Mouse (Mus musculus) lung, embryonic 16.5 days (tissue): ENCODE data around the gene Tubb4a. TPM values are rescaled to one million over a fixed set of nuclear protein-coding genes. Genes with fewer than 3 reads are reported as not detected.

Experiments
- ATAC-seq: fragments of 200-750 bp; cut with Nextera tagmentation; 2 replicates; pipeline ENCODE4 v1.8.0; 2017; ENCODE audit warnings: low read depth, mild to moderate bottlenecking, moderate library complexity
- H3K27ac ChIP-seq: fragments of 300-500 bp; sonication (generic); 2 replicates; pipeline ENCODE4 v1.5.1; 2014; ENCODE audit warnings: mild to moderate bottlenecking, control low read depth, low read length
- H3K27me3 ChIP-seq: fragments of 300-500 bp; sonication (generic); 2 replicates; pipeline ENCODE4 v1.6.1; 2014; ENCODE audit warnings: low read depth, low read length, mixed read lengths; ENCODE audit not compliant: control insufficient read depth, insufficient read depth
- H3K36me3 ChIP-seq: fragments of 300-500 bp; sonication (generic); 2 replicates; pipeline ENCODE4 v1.6.1; 2014; ENCODE audit warnings: low read length; ENCODE audit not compliant: control insufficient read depth, insufficient read depth
- H3K4me1 ChIP-seq: fragments of 300-500 bp; sonication (generic); replicated peaks from 2 replicates; pipeline ENCODE4 v1.6.1; 2014; ENCODE audit warnings: low read length, mixed read lengths; ENCODE audit not compliant: control insufficient read depth, insufficient read depth
- H3K4me2 ChIP-seq: fragments of 300-500 bp; sonication (generic); 2 replicates; pipeline ENCODE4 v1.6.1; 2014; ENCODE audit warnings: low read depth, low read length, control low read depth
- H3K4me3 ChIP-seq: fragments of 300-500 bp; sonication (generic); 2 replicates; pipeline ENCODE4 v1.5.1; 2014; ENCODE audit warnings: mild to moderate bottlenecking, low read length, control low read depth
- H3K9ac ChIP-seq: fragments of 300-500 bp; sonication (generic); 2 replicates; pipeline ENCODE4 v1.6.1; 2014; ENCODE audit warnings: low read length, control low read depth
- H3K9me3 ChIP-seq: fragments of 300-500 bp; sonication (generic); 2 replicates; pipeline ENCODE4 v1.6.1; 2016; ENCODE audit warnings: low read length; ENCODE audit not compliant: control insufficient read depth
- WGBS: fragments of 180-500 bp; shearing (Covaris S2); extraction: QIAGEN DNeasy Blood & Tissue Kit; methylation state at CpG from one replicate; pipeline ENCODE4 v1.1.7; 2014; 5-methylcytosine and 5-hydroxymethylcytosine counted together
- polyA plus RNA-seq: library from polyadenylated mRNA; unstranded; fragments of >200 nt; fragmentation: Nextera tagmentation; extraction: Ambion mirVana; gene quantifications from 2 replicates; pipeline ENCODE4 v1.2.1, GENCODE M21; 2015

Tubb4a gene
- polyA plus RNA-seq, 1 experiment from 2014 or later: 15.0 TPM

GRCm38 (mm10) chr17:57121856-57122255 is 34.3 kb upstream of the Tubb4a start:
- no peak for ATAC-seq
- Histone ChIP-seq H3K27ac (no peak overlapping the region), H3K9me3 (no peaks in the 10 kb centered on the region), H3K9ac (no peak overlapping the region), H3K4me1 (peaks cover 7% of the 10 kb centered on the region; the same call in 1 of the 2 replicates), H3K4me3 (no peak overlapping the region), H3K4me2 (no peak overlapping the region), H3K27me3 (no peaks in the 10 kb centered on the region), H3K36me3 (no peaks in the 10 kb centered on the region)
- WGBS: 66% methylated on average over 2 of the region's 2 CpGs

- H3K4me3 ChIP-seq: peak overlapping the region; percentile 13
- 2% methylated on average over 11 of the region's 11 CpGs for WGBS
- peak; percentile 98 for ATAC-seq
- H3K36me3 ChIP-seq: no peaks in the 10 kb centered on the region
- H3K9ac ChIP-seq: no peak overlapping the region
- H3K4me2 ChIP-seq: peak overlapping the region; percentile 34
- H3K27ac ChIP-seq: no peak overlapping the region
- H3K9me3 ChIP-seq: no peaks in the 10 kb centered on the region
- H3K4me1 ChIP-seq: peaks cover 7% of the 10 kb centered on the region; the same call in 1 of the 2 replicates
- H3K27me3 ChIP-seq: no peaks in the 10 kb centered on the region
These were observed 31.2 kb upstream of the Tubb4a start for GRCm38 (mm10) chr17:57118524-57119349.

DNA sequence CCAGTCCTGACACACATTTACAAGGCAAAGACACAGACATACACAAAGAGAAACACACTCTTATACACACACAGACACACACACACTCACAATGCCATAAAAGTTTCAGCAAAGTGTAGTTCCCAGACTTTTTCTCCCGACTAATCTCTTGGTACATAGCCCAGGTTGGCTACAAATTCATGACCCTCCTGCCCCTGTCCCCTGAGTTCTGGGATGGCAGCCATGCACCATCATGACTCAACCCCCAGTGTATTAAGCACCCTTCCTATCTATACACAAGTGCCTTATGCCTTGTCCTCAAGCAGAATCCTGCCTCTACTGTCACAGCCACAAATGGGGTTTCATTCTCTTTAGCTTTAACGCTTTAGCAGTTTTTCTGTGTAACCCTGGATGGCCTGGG is 29.2 kb upstream of the Tubb4a start:
- WGBS: 66% methylated on average over 2 of the region's 2 CpGs
- H3K36me3 ChIP-seq: no peaks in the 10 kb centered on the region
- no peaks in the 10 kb centered on the region for H3K27me3 ChIP-seq
- peaks cover 7% of the 10 kb centered on the region; the same call in 1 of the 2 replicates for H3K4me1 ChIP-seq
- no peak overlapping the region for H3K9ac ChIP-seq
- H3K27ac ChIP-seq: no peak overlapping the region
- ATAC-seq: no peak
- no peaks in the 10 kb centered on the region for H3K9me3 ChIP-seq
- no peak overlapping the region for H3K4me3 ChIP-seq
- H3K4me2 ChIP-seq: no peak overlapping the region

DNA sequence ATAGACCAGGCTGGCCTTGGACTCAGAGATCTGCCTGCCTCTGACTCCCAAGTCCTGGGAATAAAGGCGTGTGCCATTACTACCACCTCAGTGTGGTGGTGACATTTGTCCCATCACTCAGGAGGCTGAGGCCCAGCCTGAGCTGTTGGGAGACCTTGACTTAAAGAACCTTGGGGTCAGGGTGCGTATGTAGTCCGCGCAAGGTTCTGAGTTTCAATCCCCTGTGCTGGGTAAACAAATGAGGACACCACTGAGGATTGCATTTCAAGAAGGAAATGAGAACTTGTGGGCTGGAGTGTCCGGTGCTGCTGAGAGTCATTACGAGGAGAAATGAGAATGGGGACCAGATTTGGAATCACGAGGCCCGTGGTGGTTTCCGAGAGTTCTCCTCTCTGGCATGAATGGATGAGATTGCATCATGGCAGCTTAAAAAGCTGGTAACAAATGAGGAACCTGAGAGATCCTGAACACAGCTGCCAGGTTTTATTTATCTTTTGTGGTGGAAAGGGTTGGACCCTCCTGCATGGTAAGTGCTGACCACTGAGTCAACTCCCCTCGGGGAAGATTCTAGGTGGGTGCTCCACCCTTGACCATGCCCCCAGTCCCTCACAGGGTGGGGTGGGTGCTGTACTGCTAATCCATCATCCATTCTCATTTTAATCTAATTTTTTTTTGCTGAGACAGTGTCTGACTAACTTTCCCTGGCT is 25.3 kb upstream of the Tubb4a start:
- 68% methylated on average over 10 of the region's 10 CpGs for WGBS

GRCm38 (mm10) chr17:57110005-57110404 is 22.4 kb upstream of the Tubb4a start:
- WGBS: 67% methylated on average over 1 of the region's 1 CpGs
- ATAC-seq: no peak
- Histone ChIP-seq H3K4me3 (no peak overlapping the region), H3K27ac (no peak overlapping the region), H3K4me1 (0 out of 2 replicates have a peak, but pooled peaks cover 5% of the 10 kb centered on the region), H3K9me3 (no peaks in the 10 kb centered on the region), H3K9ac (no peak overlapping the region), H3K27me3 (no peaks in the 10 kb centered on the region), H3K4me2 (no peak overlapping the region), H3K36me3 (no peaks in the 10 kb centered on the region)

More for the DNA sequence above, 25.3 kb upstream of the Tubb4a start:
- no peaks in the 10 kb centered on the region for H3K4me1 ChIP-seq
- no peak overlapping the region for H3K27ac ChIP-seq
- H3K9ac ChIP-seq: no peak overlapping the region
- no peaks in the 10 kb centered on the region for H3K36me3 ChIP-seq
- H3K4me3 ChIP-seq: no peak overlapping the region
- H3K4me2 ChIP-seq: no peak overlapping the region
- no peaks in the 10 kb centered on the region for H3K9me3 ChIP-seq
- H3K27me3 ChIP-seq: no peaks in the 10 kb centered on the region
- no peak for ATAC-seq

DNA sequence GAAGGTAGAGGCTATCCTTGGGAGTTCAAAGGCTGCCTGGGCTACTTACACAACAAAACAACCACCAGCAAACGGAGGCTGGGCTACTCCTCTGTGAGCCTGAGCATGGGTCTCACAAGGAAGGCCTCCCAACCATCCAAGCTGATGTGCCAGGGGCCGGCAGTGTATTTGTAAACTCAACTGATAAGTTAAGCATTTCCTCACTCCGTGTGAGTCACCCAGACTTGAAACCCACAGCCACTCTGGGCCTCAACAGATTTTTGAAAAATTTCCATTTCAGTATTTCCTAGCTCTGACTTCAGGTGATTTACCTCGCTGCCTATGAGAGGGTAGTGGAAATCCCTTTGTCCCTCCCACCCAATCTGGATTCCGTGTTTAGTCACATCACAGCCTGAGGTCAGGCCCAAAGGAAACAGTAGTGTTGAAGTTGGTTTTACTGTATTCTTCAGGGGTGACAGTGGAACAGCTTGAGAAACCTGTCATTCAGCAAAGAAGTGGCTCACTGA is 21.1 kb upstream of the Tubb4a start:
- peaks cover 5% of the 10 kb centered on the region; the same call in 1 of the 2 replicates for H3K4me1 ChIP-seq

DNA sequence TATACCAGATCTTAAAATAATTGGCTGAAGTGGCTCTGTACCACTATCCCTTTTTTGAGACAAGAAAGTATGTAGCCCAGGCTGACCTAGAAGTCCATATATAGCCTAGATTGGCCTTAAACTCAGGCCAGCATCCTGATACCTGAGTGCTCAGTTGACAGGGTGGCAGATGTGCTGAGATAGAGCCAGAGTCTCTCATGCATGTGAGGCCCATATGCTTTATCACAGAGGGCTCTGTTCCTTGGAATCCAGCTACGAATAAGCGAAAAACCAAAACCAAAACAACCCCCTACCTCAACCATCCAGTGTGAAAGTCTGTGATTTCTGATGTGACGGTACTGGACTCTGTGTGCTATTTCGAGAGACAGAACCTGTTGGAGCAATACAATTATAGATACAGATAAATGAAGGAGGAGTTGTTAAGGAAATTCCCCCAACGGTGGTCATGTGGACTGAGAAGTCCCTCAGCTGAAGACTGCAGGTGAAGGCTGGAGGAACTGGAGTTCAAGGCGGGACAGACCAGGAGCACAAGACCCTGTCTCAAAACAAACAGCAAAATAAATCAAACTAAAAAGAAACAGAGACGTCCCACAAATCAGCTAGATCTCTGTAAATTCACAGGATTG is 20.6 kb upstream of the Tubb4a start:
- Histone ChIP-seq H3K4me2 (no peak overlapping the region), H3K9me3 (no peaks in the 10 kb centered on the region), H3K4me1 (peaks cover 5% of the 10 kb centered on the region; the same call in 1 of the 2 replicates), H3K27me3 (no peaks in the 10 kb centered on the region), H3K36me3 (no peaks in the 10 kb centered on the region), H3K4me3 (no peak overlapping the region), H3K9ac (no peak overlapping the region), H3K27ac (no peak overlapping the region)
- no peak for ATAC-seq
- WGBS: 77% methylated on average over 7 of the region's 7 CpGs

More for the DNA sequence above, 21.1 kb upstream of the Tubb4a start:
- Histone ChIP-seq H3K27ac (no peak overlapping the region), H3K9me3 (no peaks in the 10 kb centered on the region), H3K4me3 (no peak overlapping the region), H3K27me3 (no peaks in the 10 kb centered on the region), H3K36me3 (no peaks in the 10 kb centered on the region), H3K4me2 (no peak overlapping the region), H3K9ac (no peak overlapping the region)
- no peak for ATAC-seq
- 32% methylated on average over 5 of the region's 5 CpGs for WGBS

GRCm38 (mm10) chr17:57107064-57107463 is 19.5 kb upstream of the Tubb4a start:
- no peak for ATAC-seq
- Histone ChIP-seq H3K9me3 (no peaks in the 10 kb centered on the region), H3K9ac (no peak overlapping the region), H3K4me1 (peaks cover 5% of the 10 kb centered on the region; the same call in 1 of the 2 replicates), H3K27ac (no peak overlapping the region), H3K4me3 (no peak overlapping the region), H3K4me2 (no peak overlapping the region), H3K27me3 (no peaks in the 10 kb centered on the region), H3K36me3 (no peaks in the 10 kb centered on the region)
- WGBS: 86% methylated on average over 5 of the region's 5 CpGs

DNA sequence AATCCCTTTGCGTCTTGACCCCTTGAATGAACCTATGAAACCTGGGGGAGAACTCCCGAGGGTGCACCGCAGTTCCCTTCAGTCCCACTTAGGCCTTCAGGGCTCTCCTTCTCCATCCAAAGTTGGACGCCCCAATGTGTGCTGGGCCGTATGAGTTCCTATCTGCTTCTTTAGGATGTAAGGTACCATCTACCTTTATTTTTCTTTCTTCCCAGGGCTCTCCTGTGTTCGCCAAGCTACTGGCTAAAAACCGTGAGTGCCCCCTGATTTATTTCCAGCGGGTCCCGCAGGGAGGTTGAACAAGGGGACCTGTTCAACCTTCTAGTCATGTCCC is 18.4 kb upstream of the Tubb4a start:
- Histone ChIP-seq H3K4me2 (peak overlapping the region; percentile 85), H3K27me3 (no peaks in the 10 kb centered on the region), H3K27ac (no peak overlapping the region), H3K36me3 (no peaks in the 10 kb centered on the region), H3K4me3 (peak overlapping the region; percentile 73), H3K9ac (peak overlapping the region; percentile 79), H3K4me1 (peaks cover 5% of the 10 kb centered on the region; the same call in 1 of the 2 replicates), H3K9me3 (no peaks in the 10 kb centered on the region)
- WGBS: 12% methylated on average over 9 of the region's 9 CpGs
- no peak for ATAC-seq
